Mouse (Mus musculus): ENCODE results near the gene Rbfox1. TPM values are rescaled to one million over a fixed set of nuclear protein-coding genes. Genes with fewer than 3 reads are reported as not detected.

Rbfox1 gene
- polyA plus RNA-seq, 1 experiment from 2014 or later: not detected

DNA sequence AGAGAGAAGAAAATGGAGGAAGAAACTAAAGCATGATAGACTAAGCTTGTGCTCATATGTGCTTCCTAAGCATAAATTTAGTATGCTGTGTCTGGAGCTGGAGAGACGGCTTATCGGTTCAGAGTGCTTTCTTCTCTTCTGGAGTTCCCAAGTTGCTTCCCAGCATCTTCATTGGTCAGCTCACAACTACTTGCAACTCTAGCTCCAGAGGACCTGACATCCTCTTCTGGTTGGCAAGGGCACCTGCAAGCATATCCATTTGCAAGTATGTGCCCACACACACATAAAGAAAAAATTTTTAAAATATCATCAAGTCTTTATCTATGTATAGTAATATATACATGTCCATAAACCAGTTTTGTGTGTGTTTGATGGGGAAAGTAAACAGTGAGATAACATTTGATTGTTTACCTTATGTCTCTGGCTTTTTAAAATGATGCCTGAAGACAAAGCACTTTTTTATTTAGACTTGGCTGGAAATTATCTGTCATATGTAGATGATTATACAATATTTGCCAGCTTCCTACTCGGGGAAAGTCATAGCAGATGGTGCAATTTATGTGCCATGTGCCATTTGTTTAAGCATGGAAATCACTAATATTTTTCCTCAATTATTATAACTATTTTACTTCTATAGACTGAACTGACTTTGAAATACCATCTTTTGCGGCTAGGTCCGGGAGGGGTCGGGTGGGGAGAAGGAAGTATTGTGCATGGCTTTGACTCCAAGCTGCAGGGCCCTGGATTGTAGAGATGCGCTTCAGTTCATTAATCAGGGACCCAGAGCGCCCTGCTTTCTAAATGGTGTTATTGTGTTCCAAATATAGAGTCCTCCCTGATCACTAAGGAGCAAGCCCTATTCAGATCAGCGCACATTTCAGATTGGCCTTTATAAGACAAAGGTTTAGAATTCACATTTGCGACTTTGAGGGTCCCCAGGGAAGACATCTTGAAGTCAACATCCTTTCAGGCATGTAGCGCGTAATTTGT is 542.4 kb downstream of the Rbfox1 start:
- H3K36me3 ChIP-seq (ENCODE audit: inconsistent target): no peaks in the 10 kb centered on the region
- WGBS (ENCODE audit: missing documents): 88% methylated on average over 12 of the region's 12 CpGs
- H3K79me2 ChIP-seq (ENCODE audit: inconsistent target): no peaks in the 10 kb centered on the region
- H3K27ac ChIP-seq: no peak overlapping the region
- no peak overlapping the region for H3K4me3 ChIP-seq (ENCODE audit: inconsistent target)

DNA sequence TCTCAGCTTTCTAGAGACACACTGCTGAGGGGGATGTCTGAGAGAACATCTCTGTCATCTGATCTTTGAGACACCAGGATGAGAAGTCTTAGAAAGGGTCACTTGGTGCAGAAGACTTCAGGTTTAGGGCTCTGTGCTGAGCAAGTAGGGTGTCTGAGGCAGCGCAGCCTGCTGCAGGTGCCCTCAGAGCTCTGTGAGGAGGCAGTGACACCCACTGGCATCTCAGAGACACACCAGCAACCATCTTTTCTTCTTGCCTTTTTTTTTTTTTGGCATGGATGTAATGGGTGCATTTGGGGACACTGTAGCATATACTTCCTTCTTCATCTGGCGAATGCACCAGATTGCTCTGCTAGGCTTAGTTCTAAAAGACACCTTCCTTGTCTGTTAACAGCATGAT is 545.8 kb downstream of the Rbfox1 start:
- Histone ChIP-seq H3K79me2 (ENCODE audit: inconsistent target) (no peaks in the 10 kb centered on the region), H3K4me3 (ENCODE audit: inconsistent target) (no peak overlapping the region), H3K36me3 (ENCODE audit: inconsistent target) (no peaks in the 10 kb centered on the region), H3K27ac (no peak overlapping the region)
- 81% methylated on average over 2 of the region's 2 CpGs for WGBS (ENCODE audit: missing documents)

DNA sequence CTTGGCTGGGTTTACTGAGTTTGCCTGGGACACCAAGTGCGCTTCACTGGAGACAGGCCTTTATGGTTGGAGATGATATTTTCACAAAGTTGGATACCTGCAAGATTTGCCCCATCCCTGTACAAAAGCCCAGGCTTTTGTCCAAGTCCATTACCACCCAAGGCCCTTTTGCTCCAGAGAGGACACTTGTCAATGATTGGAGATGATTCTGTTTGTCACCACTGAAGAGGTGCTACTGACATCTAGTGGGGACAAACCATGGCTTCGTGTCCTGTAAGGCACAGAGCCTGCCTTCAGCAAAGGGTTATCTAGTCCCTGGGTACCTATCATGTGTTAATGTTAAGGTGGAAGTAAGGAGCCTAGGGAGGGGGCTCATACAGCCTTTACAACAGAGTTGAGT is 551.3 kb downstream of the Rbfox1 start:
- no peaks in the 10 kb centered on the region for H3K79me2 ChIP-seq (ENCODE audit: inconsistent target)
- 70% methylated on average over 2 of the region's 2 CpGs for WGBS (ENCODE audit: missing documents)
- no peaks in the 10 kb centered on the region for H3K36me3 ChIP-seq (ENCODE audit: inconsistent target)
- no peak overlapping the region for H3K4me3 ChIP-seq (ENCODE audit: inconsistent target)
- no peak overlapping the region for H3K27ac ChIP-seq

DNA sequence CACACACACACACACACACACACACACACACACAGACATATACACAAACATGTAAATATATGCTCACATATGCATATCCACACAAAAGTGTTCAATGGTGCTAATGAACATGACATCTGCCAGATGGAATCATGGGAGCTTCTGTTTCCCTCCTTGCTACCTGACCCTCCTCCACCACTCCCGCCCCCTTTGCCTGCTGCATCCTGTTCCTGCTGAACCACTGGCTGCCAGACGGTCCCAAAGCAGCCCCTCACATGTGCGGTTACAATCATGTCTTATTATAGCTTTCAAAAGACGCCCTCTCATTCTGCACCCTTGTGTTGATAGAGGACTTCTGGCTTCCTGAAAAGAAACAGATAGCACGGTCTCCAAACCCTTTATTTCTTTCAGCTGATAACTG is 563.1 kb downstream of the Rbfox1 start:
- WGBS (ENCODE audit: missing documents): 26% methylated on average over 5 of the region's 5 CpGs
- no peak overlapping the region for H3K27ac ChIP-seq
- no peak overlapping the region for H3K4me3 ChIP-seq (ENCODE audit: inconsistent target)
- no peaks in the 10 kb centered on the region for H3K36me3 ChIP-seq (ENCODE audit: inconsistent target)
- no peaks in the 10 kb centered on the region for H3K79me2 ChIP-seq (ENCODE audit: inconsistent target)

DNA sequence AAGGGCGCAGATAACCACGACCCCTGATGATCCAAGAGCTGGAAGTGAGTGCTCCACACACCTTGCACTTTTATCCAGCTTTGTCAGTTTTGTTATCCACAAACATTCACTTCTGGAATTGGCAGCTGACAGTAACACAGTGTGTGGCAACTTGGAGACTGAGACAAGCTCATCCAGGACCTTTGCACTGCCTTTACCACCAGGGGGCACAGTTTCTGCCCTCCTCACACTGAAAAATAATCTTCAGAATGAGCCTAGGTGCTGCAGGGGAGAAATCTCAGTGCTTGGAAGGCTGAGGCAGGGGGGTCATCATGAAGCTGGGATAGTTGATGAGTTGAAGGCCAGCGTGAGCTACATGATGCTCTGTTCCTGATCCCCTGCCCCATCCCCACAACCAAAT is 570.2 kb downstream of the Rbfox1 start:
- no peaks in the 10 kb centered on the region for H3K79me2 ChIP-seq (ENCODE audit: inconsistent target)
- H3K36me3 ChIP-seq (ENCODE audit: inconsistent target): no peaks in the 10 kb centered on the region
- no peak overlapping the region for H3K27ac ChIP-seq
- WGBS (ENCODE audit: missing documents): 66% methylated on average over 3 of the region's 3 CpGs
- no peak overlapping the region for H3K4me3 ChIP-seq (ENCODE audit: inconsistent target)

DNA sequence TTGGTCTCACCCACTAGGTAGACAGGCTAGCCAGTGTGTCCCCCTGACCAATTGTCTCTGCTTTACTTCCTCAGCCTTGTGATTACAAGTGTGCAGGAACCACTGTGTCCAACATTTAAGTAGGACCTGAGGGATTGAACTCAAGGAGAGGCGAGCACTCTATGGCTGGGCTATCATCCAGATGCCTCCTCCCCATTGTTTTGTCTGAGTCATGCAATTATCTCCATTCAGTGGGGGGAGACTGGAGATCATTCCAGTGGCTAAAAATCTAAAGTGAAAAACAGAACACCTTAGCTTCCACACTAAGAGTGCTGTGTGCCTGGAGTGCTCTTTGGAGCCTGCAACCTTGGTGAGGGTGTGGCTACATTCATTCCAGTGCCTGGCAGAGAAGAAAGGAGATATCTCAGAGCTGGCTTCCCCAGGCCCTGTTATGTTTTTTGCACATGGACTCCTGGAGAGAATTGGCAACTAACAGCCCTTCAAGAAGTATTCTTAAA is 594.0 kb downstream of the Rbfox1 start:
- Histone ChIP-seq H3K27ac (no peak overlapping the region), H3K79me2 (ENCODE audit: inconsistent target) (no peaks in the 10 kb centered on the region), H3K4me3 (ENCODE audit: inconsistent target) (no peak overlapping the region), H3K36me3 (ENCODE audit: inconsistent target) (no peaks in the 10 kb centered on the region)
- WGBS (ENCODE audit: missing documents): 56% methylated on average over 1 of the region's 1 CpGs

DNA sequence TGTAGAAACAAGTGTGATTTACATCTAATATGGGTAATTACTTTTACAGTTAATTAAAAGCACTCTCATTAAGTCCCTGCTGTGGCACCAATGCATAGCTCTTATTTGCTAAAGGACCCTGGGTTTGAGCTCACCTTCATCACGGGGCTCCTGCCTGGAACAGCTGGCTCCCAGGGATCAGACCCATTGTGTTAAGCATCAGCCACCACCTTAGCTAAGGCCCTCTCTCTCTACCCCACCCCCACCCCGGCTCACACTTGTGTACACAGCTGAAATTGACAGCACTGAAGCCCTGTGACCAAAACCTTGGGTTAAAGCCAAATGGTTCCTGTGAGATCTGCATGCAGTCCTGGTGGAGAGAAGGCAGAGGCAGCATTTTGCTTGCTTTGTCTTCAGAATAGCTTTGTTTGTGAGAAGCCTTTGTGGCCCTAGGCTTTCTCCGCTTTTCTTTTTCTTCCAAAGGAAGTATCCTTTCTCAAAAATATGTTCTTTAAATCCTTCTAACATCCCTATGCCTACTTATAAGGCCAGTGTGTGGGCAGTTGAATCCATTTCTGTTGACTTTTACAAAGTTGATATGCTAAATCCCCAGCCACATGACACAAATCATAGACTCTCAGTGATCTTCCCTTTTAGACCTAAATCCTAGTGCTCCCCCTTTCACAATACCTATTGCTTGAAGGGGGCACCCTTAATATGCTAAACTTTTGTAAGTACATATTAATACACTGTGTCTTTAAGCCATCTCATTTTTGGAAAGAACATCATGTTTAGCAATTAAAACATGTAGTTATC is 594.7 kb downstream of the Rbfox1 start:
- WGBS (ENCODE audit: missing documents): 47% methylated on average over 3 of the region's 3 CpGs
- Histone ChIP-seq H3K4me3 (ENCODE audit: inconsistent target) (no peak overlapping the region), H3K36me3 (ENCODE audit: inconsistent target) (no peaks in the 10 kb centered on the region), H3K79me2 (ENCODE audit: inconsistent target) (no peaks in the 10 kb centered on the region), H3K27ac (no peak overlapping the region)

DNA sequence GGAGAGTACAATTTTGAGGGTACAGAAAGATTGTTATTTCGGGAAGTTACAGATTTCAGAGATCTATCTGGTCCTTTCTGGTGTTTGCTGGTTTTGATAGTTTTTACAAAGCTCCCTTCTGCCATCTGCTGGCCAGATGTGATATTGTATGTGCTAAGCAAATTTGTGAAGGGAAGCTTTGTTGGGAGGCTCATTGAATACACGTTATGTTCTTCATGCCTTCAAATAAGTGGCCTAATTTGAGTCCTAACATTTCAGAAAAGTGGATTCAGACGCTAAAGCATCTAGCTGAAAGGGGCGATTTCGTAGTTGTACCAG is 595.2 kb downstream of the Rbfox1 start:
- H3K4me3 ChIP-seq (ENCODE audit: inconsistent target): no peak overlapping the region
- H3K79me2 ChIP-seq (ENCODE audit: inconsistent target): no peaks in the 10 kb centered on the region
- H3K27ac ChIP-seq: no peak overlapping the region
- 9% methylated on average over 5 of the region's 5 CpGs for WGBS (ENCODE audit: missing documents)
- H3K36me3 ChIP-seq (ENCODE audit: inconsistent target): no peaks in the 10 kb centered on the region

DNA sequence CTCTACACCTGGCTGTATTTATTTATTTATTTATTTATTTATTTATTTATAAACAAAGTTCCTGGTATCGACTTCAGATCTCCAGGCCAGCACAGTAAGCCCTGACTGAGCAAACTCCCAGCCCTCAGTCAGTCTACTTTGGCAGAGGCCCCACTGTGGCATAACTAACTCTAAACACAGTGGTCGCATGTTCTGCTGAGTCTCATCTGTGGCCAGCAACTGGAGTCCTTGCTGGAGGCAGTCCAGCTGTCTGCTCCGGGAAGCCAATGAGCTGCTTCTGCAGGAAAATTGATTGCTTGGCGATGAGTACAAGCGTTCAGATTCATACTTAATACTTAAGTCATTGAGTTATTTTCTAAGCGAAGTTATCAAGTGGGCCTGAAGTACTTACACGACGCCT is 598.5 kb downstream of the Rbfox1 start:
- no peaks in the 10 kb centered on the region for H3K36me3 ChIP-seq (ENCODE audit: inconsistent target)
- no peak overlapping the region for H3K4me3 ChIP-seq (ENCODE audit: inconsistent target)
- H3K79me2 ChIP-seq (ENCODE audit: inconsistent target): no peaks in the 10 kb centered on the region
- no peak overlapping the region for H3K27ac ChIP-seq
- 89% methylated on average over 8 of the region's 8 CpGs for WGBS (ENCODE audit: missing documents)

DNA sequence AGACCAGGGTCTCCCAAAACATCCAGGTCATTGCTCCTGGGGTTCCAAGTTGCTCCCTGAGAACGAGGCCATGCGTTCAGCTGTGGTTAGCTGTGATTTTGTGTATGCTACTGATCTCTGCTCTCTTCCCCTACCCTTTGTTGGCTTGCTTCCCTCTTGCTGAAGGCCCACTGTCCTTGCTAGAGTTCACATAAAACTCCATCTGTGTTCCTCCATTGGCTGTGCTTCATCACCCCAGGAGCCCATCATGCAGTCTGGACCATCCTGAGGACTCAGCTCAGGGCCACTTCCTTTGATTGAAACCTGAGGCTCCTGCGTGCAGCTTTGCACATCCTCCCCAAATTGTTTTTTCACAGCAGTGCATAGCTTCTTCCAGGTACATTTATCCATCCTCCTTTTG is 600.5 kb downstream of the Rbfox1 start:
- H3K79me2 ChIP-seq (ENCODE audit: inconsistent target): no peaks in the 10 kb centered on the region
- no peak overlapping the region for H3K4me3 ChIP-seq (ENCODE audit: inconsistent target)
- no peak overlapping the region for H3K27ac ChIP-seq
- H3K36me3 ChIP-seq (ENCODE audit: inconsistent target): no peaks in the 10 kb centered on the region
- 89% methylated on average over 3 of the region's 3 CpGs for WGBS (ENCODE audit: missing documents)

DNA sequence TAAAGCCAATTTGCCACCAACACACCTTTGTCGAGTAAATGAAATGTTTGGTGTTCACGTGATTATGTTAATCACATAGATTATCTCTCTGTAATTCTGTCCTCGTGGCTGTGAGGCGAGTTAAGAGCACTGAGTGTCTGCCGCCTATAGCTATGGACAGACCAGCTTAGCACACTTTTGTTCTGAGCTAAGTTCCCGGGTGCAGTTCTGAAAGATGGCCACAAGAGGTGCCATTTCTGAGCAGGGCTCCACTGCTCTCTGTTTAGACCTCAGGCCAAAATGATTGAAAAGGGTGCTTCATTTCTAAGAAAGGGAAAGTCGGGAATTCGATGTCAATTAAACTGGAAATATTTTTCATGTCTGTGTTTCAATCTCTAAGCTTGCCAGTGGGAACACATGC is 617.1 kb downstream of the Rbfox1 start:
- 22% methylated on average over 8 of the region's 8 CpGs for WGBS (ENCODE audit: missing documents)
- Histone ChIP-seq H3K36me3 (ENCODE audit: inconsistent target) (no peaks in the 10 kb centered on the region), H3K27ac (no peak overlapping the region), H3K4me3 (ENCODE audit: inconsistent target) (no peak overlapping the region), H3K79me2 (ENCODE audit: inconsistent target) (no peaks in the 10 kb centered on the region)

DNA sequence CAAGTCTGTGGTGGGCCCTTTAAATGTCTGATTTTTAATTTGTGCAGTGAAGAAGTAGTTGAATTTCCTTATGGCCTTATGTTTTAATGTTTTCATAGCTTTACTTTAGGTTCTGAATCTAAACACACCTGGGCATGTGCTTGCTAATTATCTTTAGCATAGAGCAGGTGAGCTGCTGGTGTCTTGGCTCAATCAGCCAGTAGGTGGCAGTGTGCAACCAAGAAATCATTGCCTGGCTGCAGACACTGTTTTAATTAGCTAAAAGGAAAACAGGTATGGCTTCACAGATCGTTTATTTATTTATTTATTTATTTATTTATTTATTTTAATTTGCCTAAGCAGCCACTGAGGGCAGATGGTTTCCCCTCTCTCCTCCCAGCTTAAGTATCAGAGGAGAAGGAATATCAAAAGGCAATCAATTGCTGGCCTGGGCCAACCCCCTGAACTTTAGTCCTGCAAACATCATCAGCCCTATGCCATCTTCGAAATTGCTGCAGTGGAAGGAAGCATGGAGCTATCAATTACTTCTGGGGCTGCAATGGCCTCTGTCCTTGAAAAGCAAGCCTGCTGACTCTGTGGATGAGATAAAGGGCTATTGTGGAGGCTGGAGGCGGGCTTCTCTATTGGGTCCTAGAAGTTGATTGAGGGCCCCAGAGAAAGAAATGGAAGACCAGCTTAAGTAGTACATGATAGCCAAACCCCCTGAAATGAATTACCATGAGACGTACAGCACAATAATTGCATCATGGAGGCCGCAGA is 618.6 kb downstream of the Rbfox1 start:
- H3K27ac ChIP-seq: no peak overlapping the region
- H3K79me2 ChIP-seq (ENCODE audit: inconsistent target): no peaks in the 10 kb centered on the region
- H3K36me3 ChIP-seq (ENCODE audit: inconsistent target): no peaks in the 10 kb centered on the region
- no peak overlapping the region for H3K4me3 ChIP-seq (ENCODE audit: inconsistent target)
- 64% methylated on average over 5 of the region's 5 CpGs for WGBS (ENCODE audit: missing documents)

DNA sequence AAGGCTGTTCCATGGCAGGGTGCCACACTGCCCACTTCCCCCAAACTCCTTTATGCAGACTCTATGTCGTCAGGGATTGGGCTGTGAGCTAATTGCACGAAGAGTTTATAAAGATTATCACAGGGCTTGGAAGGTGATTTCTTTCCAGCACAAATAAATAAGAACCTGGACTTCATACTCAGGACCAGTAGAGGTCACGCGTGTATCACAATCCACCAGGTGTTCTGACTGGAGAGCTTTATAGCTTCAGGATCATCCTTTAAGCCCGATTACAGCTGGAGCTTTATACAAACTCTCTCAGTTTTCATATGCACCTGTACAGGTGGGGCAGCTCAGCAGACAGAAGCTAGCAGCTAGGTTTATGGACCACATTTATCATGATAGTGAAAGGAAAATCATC is 623.8 kb downstream of the Rbfox1 start:
- H3K79me2 ChIP-seq (ENCODE audit: inconsistent target): no peaks in the 10 kb centered on the region
- 71% methylated on average over 5 of the region's 5 CpGs for WGBS (ENCODE audit: missing documents)
- H3K36me3 ChIP-seq (ENCODE audit: inconsistent target): no peaks in the 10 kb centered on the region
- no peak overlapping the region for H3K4me3 ChIP-seq (ENCODE audit: inconsistent target)
- no peak overlapping the region for H3K27ac ChIP-seq

DNA sequence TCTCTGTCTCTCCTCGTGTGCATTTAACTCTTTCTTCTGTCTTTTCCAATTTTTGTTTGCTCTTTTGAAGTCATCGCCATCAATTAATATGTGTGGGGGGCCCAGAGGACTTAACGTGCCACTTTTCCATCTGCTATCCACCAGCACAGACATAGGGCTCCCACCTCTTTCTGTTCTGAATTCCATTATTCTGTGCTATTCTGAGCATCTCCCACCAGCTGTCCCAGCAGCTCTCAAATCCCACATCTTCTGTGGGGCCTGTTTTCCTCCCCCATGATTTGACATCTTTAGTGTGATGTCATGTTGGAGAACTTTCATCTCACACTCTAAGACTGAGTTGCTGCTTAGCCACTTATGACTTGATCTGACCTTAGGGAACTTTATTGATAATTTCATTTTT is 634.3 kb downstream of the Rbfox1 start:
- H3K27ac ChIP-seq: no peak overlapping the region
- H3K79me2 ChIP-seq (ENCODE audit: inconsistent target): no peaks in the 10 kb centered on the region
- no peak overlapping the region for H3K4me3 ChIP-seq (ENCODE audit: inconsistent target)
- H3K36me3 ChIP-seq (ENCODE audit: inconsistent target): no peaks in the 10 kb centered on the region
- 82% methylated on average over 3 of the region's 3 CpGs for WGBS (ENCODE audit: missing documents)
